Mouse (Mus musculus): ENCODE measurements around the gene Ugt1a7c.
"Not testable (repeated sequence)": the region's sequence is repeated elsewhere in the genome, so short reads cannot be mapped to it uniquely, and the experiment has no call there.

GRCm38 (mm10) chr1:88099691-88100090 is 4.8 kb downstream of the Ugt1a7c start:
- not testable (repeated sequence) for TF ChIP-seq CTCF (IDR thresholded peaks at IDR 0.05; ENCODE audit: insufficient read depth, low read length); POLR2A (IDR thresholded peaks at IDR 0.05; ENCODE audit: borderline replicate concordance, extremely low read depth, low read depth, low read length)
